Mouse (Mus musculus): ENCODE measurements at regions not wholly inside any gene's neighbourhood (a gene's known extent, or its start where the extent isn't known, plus 50 kb on each side); places are given as distances from the start of the nearest gene placed in this dataset.
A peak's percentile ranks its signal among the peaks of the same experiment; 100 is the strongest.

GRCm38 (mm10) chr15:63411771-63412118, 433.2 kb downstream of the Gsdmc2 start:
- no peak for DNase-seq
- Histone ChIP-seq H3K9ac (ENCODE audit: low read depth, low read length) (no peak overlapping the region), H3K27ac (no peak overlapping the region), H3K4me3 (no peak overlapping the region), H3K4me1 (ENCODE audit: control insufficient read depth, insufficient read depth, low read length) (no peaks in the 10 kb centered on the region), H3K27me3 (ENCODE audit: control insufficient read depth, insufficient read depth, low read length) (no peaks in the 10 kb centered on the region), H3K79me2 (replicated peaks; ENCODE audit: control insufficient read depth, insufficient read depth, low read length) (no peaks in the 10 kb centered on the region), H3K36me3 (ENCODE audit: control insufficient read depth, insufficient read depth, low read length) (no peaks in the 10 kb centered on the region)
- intact Hi-C loops (cut with DNase I): no loop called here
- 76% methylated on average over 3 of the region's 3 CpGs for WGBS
- no peak for TF ChIP-seq EP300 (IDR thresholded peaks at IDR 0.05; ENCODE audit: insufficient read depth, low read depth, low read length)
- no peak for TF ChIP-seq CTCF (IDR thresholded peaks at IDR 0.05)
- TF ChIP-seq POLR2A (IDR thresholded peaks at IDR 0.05; ENCODE audit: insufficient read depth, low read depth, low read length): no peak

- 64% methylated on average over 11 of the region's 11 CpGs for WGBS
Measured at GRCm38 (mm10) chr15:63410994-63411770, 433.8 kb downstream of the Gsdmc2 start.

GRCm38 (mm10) chr15:63400445-63400844, 444.5 kb downstream of the Gsdmc2 start:
- TF ChIP-seq EP300 (IDR thresholded peaks at IDR 0.05; ENCODE audit: insufficient read depth, low read depth, low read length): no peak
- TF ChIP-seq CTCF (IDR thresholded peaks at IDR 0.05): no peak
- no peak for TF ChIP-seq POLR2A (IDR thresholded peaks at IDR 0.05; ENCODE audit: insufficient read depth, low read depth, low read length)
- Histone ChIP-seq H3K27ac (no peak overlapping the region), H3K36me3 (ENCODE audit: control insufficient read depth, insufficient read depth, low read length) (no peaks in the 10 kb centered on the region), H3K79me2 (replicated peaks; ENCODE audit: control insufficient read depth, insufficient read depth, low read length) (no peaks in the 10 kb centered on the region), H3K27me3 (ENCODE audit: control insufficient read depth, insufficient read depth, low read length) (no peaks in the 10 kb centered on the region), H3K9ac (ENCODE audit: low read depth, low read length) (no peak overlapping the region), H3K4me1 (ENCODE audit: control insufficient read depth, insufficient read depth, low read length) (no peaks in the 10 kb centered on the region), H3K4me3 (no peak overlapping the region)
- intact Hi-C loops (cut with DNase I): no loop called here
- DNase-seq: no peak
- WGBS: 50% methylated on average over 3 of the region's 3 CpGs

More at GRCm38 (mm10) chr15:63410994-63411770, 433.8 kb downstream of the Gsdmc2 start:
- Histone ChIP-seq H3K27me3 (ENCODE audit: control insufficient read depth, insufficient read depth, low read length) (no peaks in the 10 kb centered on the region), H3K36me3 (ENCODE audit: control insufficient read depth, insufficient read depth, low read length) (no peaks in the 10 kb centered on the region), H3K79me2 (replicated peaks; ENCODE audit: control insufficient read depth, insufficient read depth, low read length) (no peaks in the 10 kb centered on the region), H3K4me3 (no peak overlapping the region), H3K4me1 (ENCODE audit: control insufficient read depth, insufficient read depth, low read length) (no peaks in the 10 kb centered on the region), H3K9ac (ENCODE audit: low read depth, low read length) (no peak overlapping the region), H3K27ac (no peak overlapping the region)
- intact Hi-C loops (cut with DNase I): no loop called here
- DNase-seq: no peak
- TF ChIP-seq CTCF (IDR thresholded peaks at IDR 0.05) (no peak), EP300 (IDR thresholded peaks at IDR 0.05; ENCODE audit: insufficient read depth, low read depth, low read length) (no peak), POLR2A (IDR thresholded peaks at IDR 0.05; ENCODE audit: insufficient read depth, low read depth, low read length) (no peak)

- Histone ChIP-seq H3K27me3 (ENCODE audit: control insufficient read depth, insufficient read depth, low read length) (no peaks in the 10 kb centered on the region), H3K4me3 (no peak overlapping the region), H3K36me3 (ENCODE audit: control insufficient read depth, insufficient read depth, low read length) (no peaks in the 10 kb centered on the region), H3K79me2 (replicated peaks; ENCODE audit: control insufficient read depth, insufficient read depth, low read length) (no peaks in the 10 kb centered on the region), H3K27ac (no peak overlapping the region), H3K4me1 (ENCODE audit: control insufficient read depth, insufficient read depth, low read length) (no peaks in the 10 kb centered on the region), H3K9ac (ENCODE audit: low read depth, low read length) (no peak overlapping the region)
- peak in 1 of 2 experiments; percentile 5 for DNase-seq
- TF ChIP-seq EP300 (IDR thresholded peaks at IDR 0.05; ENCODE audit: insufficient read depth, low read depth, low read length) (no peak), CTCF (IDR thresholded peaks at IDR 0.05) (no peak), POLR2A (IDR thresholded peaks at IDR 0.05; ENCODE audit: insufficient read depth, low read depth, low read length) (no peak)
- WGBS: 77% methylated on average over 1 of the region's 1 CpGs
- intact Hi-C loops (cut with DNase I): no loop called here
Measured at GRCm38 (mm10) chr15:63400011-63400410, 445.0 kb downstream of the Gsdmc2 start.

GRCm38 (mm10) chr15:63397485-63397884, 447.5 kb downstream of the Gsdmc2 start:
- WGBS: 81% methylated on average over 3 of the region's 3 CpGs
- Histone ChIP-seq H3K4me1 (ENCODE audit: control insufficient read depth, insufficient read depth, low read length) (no peaks in the 10 kb centered on the region), H3K79me2 (replicated peaks; ENCODE audit: control insufficient read depth, insufficient read depth, low read length) (no peaks in the 10 kb centered on the region), H3K4me3 (no peak overlapping the region), H3K9ac (ENCODE audit: low read depth, low read length) (no peak overlapping the region), H3K36me3 (ENCODE audit: control insufficient read depth, insufficient read depth, low read length) (no peaks in the 10 kb centered on the region), H3K27me3 (ENCODE audit: control insufficient read depth, insufficient read depth, low read length) (no peaks in the 10 kb centered on the region), H3K27ac (no peak overlapping the region)
- intact Hi-C loops (cut with DNase I): no loop called here
- no peak for DNase-seq
- no peak for TF ChIP-seq EP300 (IDR thresholded peaks at IDR 0.05; ENCODE audit: insufficient read depth, low read depth, low read length)
- TF ChIP-seq CTCF (IDR thresholded peaks at IDR 0.05): no peak
- TF ChIP-seq POLR2A (IDR thresholded peaks at IDR 0.05; ENCODE audit: insufficient read depth, low read depth, low read length): no peak

- TF ChIP-seq POLR2A (IDR thresholded peaks at IDR 0.05; ENCODE audit: insufficient read depth, low read depth, low read length) (no peak), EP300 (IDR thresholded peaks at IDR 0.05; ENCODE audit: insufficient read depth, low read depth, low read length) (no peak), CTCF (IDR thresholded peaks at IDR 0.05) (no peak)
- H3K27ac ChIP-seq: no peak overlapping the region
- no peak for DNase-seq
- 87% methylated on average over 2 of the region's 2 CpGs for WGBS
- no peaks in the 10 kb centered on the region for H3K27me3 ChIP-seq (ENCODE audit: control insufficient read depth, insufficient read depth, low read length)
- H3K4me3 ChIP-seq: no peak overlapping the region
- H3K9ac ChIP-seq (ENCODE audit: low read depth, low read length): no peak overlapping the region
- H3K36me3 ChIP-seq (ENCODE audit: control insufficient read depth, insufficient read depth, low read length): no peaks in the 10 kb centered on the region
- intact Hi-C loops (cut with DNase I): no loop called here
- no peaks in the 10 kb centered on the region for H3K4me1 ChIP-seq (ENCODE audit: control insufficient read depth, insufficient read depth, low read length)
- no peaks in the 10 kb centered on the region for H3K79me2 ChIP-seq (replicated peaks; ENCODE audit: control insufficient read depth, insufficient read depth, low read length)
Measured at GRCm38 (mm10) chr15:63377258-63377657, 467.7 kb downstream of the Gsdmc2 start.

Measured in heart, adult 2 months (tissue).